23 mouse cellular contexts compared by ENCODE assay signal in the genomic region with DNA sequence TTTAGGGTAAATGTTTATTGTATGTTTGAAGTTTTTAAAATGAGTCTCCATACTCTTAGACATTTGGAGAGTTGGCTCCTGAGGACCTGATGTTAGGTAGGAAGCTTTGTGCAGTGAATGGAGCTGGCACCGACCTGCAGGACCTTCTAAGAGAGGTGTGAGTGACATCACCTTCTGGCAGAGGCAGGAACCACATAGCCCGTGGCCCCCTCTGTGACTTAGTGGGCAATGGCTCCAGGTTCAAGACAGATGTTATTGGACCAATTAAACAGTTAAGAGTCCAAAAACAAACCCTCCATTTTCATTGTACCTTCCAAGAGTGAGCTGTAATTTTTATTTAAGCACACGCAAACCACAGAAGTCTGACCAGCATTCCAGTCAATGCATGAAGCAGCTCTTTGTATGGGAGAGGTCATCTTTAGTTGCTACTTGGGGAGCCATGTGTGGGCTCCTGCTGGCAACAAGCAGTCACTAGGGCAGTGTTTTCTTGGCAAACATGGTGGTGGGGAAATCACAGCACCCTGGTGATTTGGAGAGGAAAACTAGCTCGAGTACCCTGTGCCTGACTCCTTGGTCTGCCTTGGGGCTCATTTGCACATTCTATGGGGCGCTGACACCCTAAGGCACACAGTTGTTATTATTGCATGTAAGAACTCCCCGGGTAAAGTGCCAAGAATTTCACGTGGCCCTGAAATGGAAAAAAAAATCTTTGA. TPM values are rescaled to one million over a fixed set of nuclear protein-coding genes. Genes with fewer than 3 reads are reported as not detected.
A peak's percentile ranks its signal among the peaks of the same experiment; 100 is the strongest.
DNase-seq lines count a peak whose midpoint lies in the region; ATAC-seq lines count a peak whose summit lies in the region.
"Had no signal": no experiment of that assay in that cellular context is flagged by ENCODE, and none has a peak within 500 bp of the region (broad histone marks: within the 10 kb centered on the region; RNA-seq: fewer than 3 reads in every experiment).

No protein-coding gene starts in this region.

- H3K36me3 ChIP-seq in kidney, embryonic 14.5 days (ENCODE audit: control insufficient read depth, insufficient read depth, low read length), result no peaks in the 10 kb centered on the region
- no peaks in the 10 kb centered on the region for H3K36me3 ChIP-seq in limb, embryonic 13.5 days
- H3K36me3 ChIP-seq: embryonic facial prominence, embryonic 13.5 days; heart, embryonic 10.5 days; heart, embryonic 15.5 days; hindbrain, embryonic 13.5 days; intestine, embryonic 15.5 days had no signal

- H3K27me3 ChIP-seq in kidney, embryonic 14.5 days (ENCODE audit: control insufficient read depth, insufficient read depth, low read length), result no peaks in the 10 kb centered on the region
- no peaks in the 10 kb centered on the region for H3K27me3 ChIP-seq in limb, embryonic 13.5 days
- H3K27me3 ChIP-seq: CH12.LX; embryonic facial prominence, embryonic 13.5 days; heart, embryonic 15.5 days; hindbrain, embryonic 13.5 days; intestine, embryonic 15.5 days had no signal

- H3K9me3 ChIP-seq in kidney, embryonic 14.5 days (ENCODE audit: control insufficient read depth, low read length), result peaks cover 5% of the 10 kb centered on the region; the same call in 1 of the 2 replicates
- H3K9me3 ChIP-seq in limb, embryonic 13.5 days, result peaks cover 7% of the 10 kb centered on the region; the same call in 1 of the 2 replicates
- H3K9me3 ChIP-seq: embryonic facial prominence, embryonic 13.5 days; heart, embryonic 10.5 days; heart, embryonic 15.5 days; hindbrain, embryonic 13.5 days; intestine, embryonic 15.5 days had no signal

- no peak overlapping the region for H3K27ac ChIP-seq in kidney, embryonic 14.5 days (ENCODE audit: low read depth, low read length)
- H3K27ac ChIP-seq in limb, embryonic 13.5 days, result peak overlapping the region; percentile 79
- H3K27ac ChIP-seq: embryonic facial prominence, embryonic 13.5 days; gastrocnemius, adult 2 months; heart, embryonic 10.5 days; heart, embryonic 15.5 days; hindbrain, embryonic 13.5 days; hindbrain, postnatal 0 days; intestine, embryonic 15.5 days had no signal

- ATAC-seq in kidney, embryonic 14.5 days (ENCODE audit: low FRiP score, low TSS enrichment), result no peak
- peak; percentile 91 for ATAC-seq in limb, embryonic 13.5 days (ENCODE audit: low FRiP score, low read depth)
- ATAC-seq in inflammation-experienced regulatory T-cells, adult 6 months, result no peak
- ATAC-seq: forebrain, embryonic 14.5 days; hindbrain, postnatal 0 days had no signal

- 63% methylated on average over 7 of the region's 7 CpGs for WGBS in kidney, embryonic 14.5 days
- 35% methylated on average over 7 of the region's 7 CpGs for WGBS in limb, embryonic 13.5 days

- no peak overlapping the region for H3K4me3 ChIP-seq in kidney, embryonic 14.5 days (ENCODE audit: low read length)
- no peak overlapping the region for H3K4me3 ChIP-seq in limb, embryonic 13.5 days
- H3K4me3 ChIP-seq: embryonic facial prominence, embryonic 13.5 days; gastrocnemius, adult 2 months; heart, embryonic 10.5 days; heart, embryonic 15.5 days; hindbrain, embryonic 13.5 days; intestine, embryonic 15.5 days had no signal

- H3K4me1 ChIP-seq in kidney, embryonic 14.5 days (ENCODE audit: control insufficient read depth, insufficient read depth, low read length), result no peaks in the 10 kb centered on the region
- peaks cover 22% of the 10 kb centered on the region for H3K4me1 ChIP-seq in limb, embryonic 13.5 days
- H3K4me1 ChIP-seq: embryonic facial prominence, embryonic 13.5 days; heart, embryonic 10.5 days; heart, embryonic 15.5 days; hindbrain, embryonic 13.5 days had no signal

- no peak overlapping the region for H3K9ac ChIP-seq in kidney, embryonic 14.5 days (ENCODE audit: low read depth, low read length)
- no peak overlapping the region for H3K9ac ChIP-seq in limb, embryonic 13.5 days
- H3K9ac ChIP-seq: embryonic facial prominence, embryonic 13.5 days; heart, embryonic 15.5 days; hindbrain, embryonic 13.5 days; intestine, embryonic 15.5 days had no signal

- DNase-seq in adrenal gland, postnatal 14 days, result peak; percentile 11
- DNase-seq in adrenal gland, adult 8-10 months, result no peak
- peak; percentile 16 for DNase-seq in kidney, postnatal 14 days
- peak; percentile 2 for DNase-seq in adipocyte (ENCODE audit: low spot score)
- no peak for DNase-seq in spleen, postnatal 36 days (ENCODE audit: low spot score in 2 of 2)
- DNase-seq: cerebellum, adult 18-20 months; cerebellum, adult 9-11 months; cerebellum, postnatal 36 days; gastrocnemius, adult 2 months; gastrocnemius, postnatal 25 days; heart, adult 18-20 months; heart, postnatal 14 days had no signal

- H3K4me2 ChIP-seq in kidney, embryonic 14.5 days (replicated peaks; ENCODE audit: low read depth, low read length), result no peak overlapping the region
- H3K4me2 ChIP-seq in limb, embryonic 13.5 days (replicated peaks), result no peak overlapping the region
- H3K4me2 ChIP-seq: embryonic facial prominence, embryonic 13.5 days; heart, embryonic 15.5 days; hindbrain, embryonic 13.5 days; intestine, embryonic 15.5 days had no signal

RNA-seq across cellular contexts. Expression of a gene that starts 33.9 kb away (rescaled TPM):
- 2.5 and 4.8 TPM in 2 replicates for total RNA-seq in adrenal gland, postnatal 14 days (2021)
- total RNA-seq in adrenal gland, adult 8-10 months (2022), result 1 to 10 TPM; 2.2 to 5.8 (median 3.8) TPM
- 26.8 and 34.6 TPM in 2 replicates for polyA plus RNA-seq in kidney, embryonic 14.5 days (2014; fragmentation: Nextera tagmentation; extraction: Ambion mirVana)
- polyA plus RNA-seq in limb, embryonic 13.5 days (2015; fragmentation: Nextera tagmentation; extraction: Ambion mirVana), result 27.0 and 28.4 TPM in 2 replicates
- polyA plus RNA-seq in inflammation-experienced regulatory T-cells, adult 6 months (2017; shearing (Covaris generic)), result 100 to 1,000 TPM; 115 to 333 (median 260) TPM

Comparison
In these comparisons a context has a peak if more than half of its experiments do, and no peak if none do; other contexts are left out.
1. DNase-seq: peak in adrenal gland, postnatal 14 days (single experiment), kidney, postnatal 14 days (single experiment) and adipocyte (single experiment); none in adrenal gland, adult 8-10 months (single experiment) and spleen, postnatal 36 days (0 of 2).